Mouse (Mus musculus): ENCODE measurements around the gene Dclre1a.

DNA sequence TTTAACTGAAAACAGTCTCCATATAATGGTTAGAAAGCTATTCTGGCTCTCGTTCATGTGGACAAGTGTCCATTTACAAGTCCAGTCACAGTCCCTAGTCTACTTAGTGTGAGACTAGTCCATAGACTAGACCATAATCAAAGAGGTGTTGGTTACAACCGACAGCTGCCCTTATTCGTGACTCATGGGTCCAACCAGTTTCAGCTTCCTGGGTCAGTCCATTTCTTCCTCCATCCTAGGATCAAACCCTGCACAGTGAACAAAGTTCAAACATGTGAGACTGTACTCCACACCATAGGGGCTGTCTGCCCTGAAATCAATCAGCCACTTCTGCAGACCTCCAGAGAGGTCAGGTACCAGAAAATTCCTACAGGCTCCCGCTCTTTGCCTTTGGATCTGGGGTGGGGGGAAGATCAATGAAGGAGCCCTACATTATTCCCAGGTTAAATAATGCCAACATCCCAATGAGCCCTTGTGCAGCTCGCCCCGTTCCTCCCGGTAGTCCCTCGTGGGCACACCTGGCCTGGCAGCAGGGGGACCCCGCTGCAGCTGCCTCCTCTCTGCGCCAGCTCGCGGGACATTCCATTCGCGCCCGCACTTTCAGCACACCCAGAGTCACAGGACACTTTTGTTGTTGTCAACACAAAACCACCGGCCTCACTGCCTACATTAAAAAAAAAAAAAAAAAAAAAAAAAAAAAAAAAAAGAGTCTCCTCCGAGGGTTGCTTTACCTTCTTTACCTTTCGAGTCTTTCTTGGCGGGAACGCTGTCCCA is at the start of gene Dclre1a:
- TF ChIP-seq CTCF (IDR thresholded peaks at IDR 0.05; ENCODE audit: control insufficient read depth, insufficient read depth, low read length) (0 out of 2 replicates have a peak, but pooled peaks have one; percentile 19), POLR2A (IDR thresholded peaks at IDR 0.05; ENCODE audit: borderline replicate concordance, control insufficient read depth, low read depth, low read length) (peak; percentile 63; the same call in 1 of the 2 replicates)
